ENCODE assay signal across 22 mouse cellular contexts in the genomic region with DNA sequence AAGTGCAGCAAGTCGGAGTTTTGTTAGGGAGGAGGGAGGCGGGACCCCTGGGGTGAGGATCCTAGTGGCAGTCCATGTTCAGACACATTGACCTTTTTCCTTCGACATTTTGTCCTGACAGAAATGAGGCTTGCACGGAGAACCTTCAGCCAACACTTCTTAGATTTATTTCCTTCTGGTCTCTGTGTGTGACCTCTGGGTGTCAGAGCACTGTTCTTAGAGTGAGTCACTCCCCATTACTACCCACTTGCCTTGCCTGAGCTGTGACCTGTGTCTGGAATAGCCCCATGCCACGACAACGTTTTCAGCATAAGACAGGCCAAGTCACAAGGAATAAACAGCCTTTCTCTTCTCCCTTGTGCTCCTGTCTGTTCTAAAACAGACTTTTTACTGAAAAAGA. TPM values are rescaled to one million over a fixed set of nuclear protein-coding genes. Genes with fewer than 3 reads are reported as not detected.
DNase-seq lines count a peak whose midpoint lies in the region; TF ChIP-seq lines count a peak whose summit lies in the region.
"Had no signal": no experiment of that assay in that cellular context is flagged by ENCODE, and none has a peak within 500 bp of the region (broad histone marks: within the 10 kb centered on the region; RNA-seq: fewer than 3 reads in every experiment).

No protein-coding gene starts in this region.

- no peak for TF ChIP-seq CTCF in C2C12 (IDR thresholded peaks at IDR 0.05; ENCODE audit: control insufficient read depth, insufficient read depth, insufficient read length)

- H3K36me3 ChIP-seq in C2C12 (ENCODE audit: control insufficient read depth, insufficient read depth) (peaks cover 7% of the 10 kb centered on the region), myocyte (ENCODE audit: control insufficient read depth, insufficient read depth) (no peaks in the 10 kb centered on the region)
- H3K36me3 ChIP-seq: heart, embryonic 12.5 days; hindbrain, embryonic 10.5 days; limb, embryonic 13.5 days; neural tube, embryonic 13.5 days had no signal

- DNase-seq in adrenal gland, postnatal 14 days = peak; percentile 28
- DNase-seq in adrenal gland, postnatal 10 days = no peak
- DNase-seq in lung, postnatal 10 days = peak; percentile 26
- no peak for DNase-seq in lung, postnatal 4 days
- no peak for DNase-seq in urinary bladder, postnatal 25 days (ENCODE audit: low spot score)
- DNase-seq in frontal cortex, postnatal 10 days (ENCODE audit: low spot score in 2 of 2) = no peak
- DNase-seq: B cell, adult 2 months; cerebellum, adult 11 months; cerebellum, adult 9-10 months; cerebellum, postnatal 36 days; heart, adult 2 months; kidney, adult 18-20 months; kidney, postnatal 4 days; right cerebral cortex, postnatal 14 days; thymus, postnatal 14 days had no signal

- peak overlapping the region; percentile 76 for H3K4me2 ChIP-seq in myocyte (ENCODE audit: low read depth)
- H3K4me2 ChIP-seq: heart, embryonic 12.5 days; limb, embryonic 13.5 days; liver, embryonic 11.5 days; neural tube, embryonic 13.5 days had no signal

- H3K79me3 ChIP-seq in C2C12 (ENCODE audit: low read depth) = peaks cover 6% of the 10 kb centered on the region

- no peak overlapping the region for H3ac ChIP-seq in C2C12 (ENCODE audit: control insufficient read depth, insufficient read length, low read depth)
- H3ac ChIP-seq in myocyte (ENCODE audit: control insufficient read depth, insufficient read length) = no peak overlapping the region

- H3K27me3 ChIP-seq in C2C12 (ENCODE audit: control insufficient read depth, insufficient read depth, insufficient read length) (no peaks in the 10 kb centered on the region), myocyte (ENCODE audit: control insufficient read depth, insufficient read depth, insufficient read length) (no peaks in the 10 kb centered on the region)
- H3K27me3 ChIP-seq: heart, embryonic 12.5 days had no signal

- H3K4me3 ChIP-seq in C2C12 (ENCODE audit: insufficient read depth, poor library complexity, severe bottlenecking) = no peak overlapping the region
- no peak overlapping the region for H3K4me3 ChIP-seq in myocyte
- H3K4me3 ChIP-seq: heart, adult 2 months; heart, embryonic 12.5 days; hindbrain, embryonic 10.5 days; limb, embryonic 13.5 days; neural tube, embryonic 13.5 days had no signal

- no peak for TF ChIP-seq POLR2A in myocyte (IDR thresholded peaks at IDR 0.05; ENCODE audit: insufficient read length, low read depth)

- H3K79me2 ChIP-seq in C2C12 (ENCODE audit: control insufficient read depth, insufficient read depth) = peaks cover 52% of the 10 kb centered on the region
- no peaks in the 10 kb centered on the region for H3K79me2 ChIP-seq in myocyte (ENCODE audit: control insufficient read depth, insufficient read depth)

TF ChIP-seq in C2C12, 6 proteins besides CTCF, POLR2A, EP300 and RAD21:
- TF ChIP-seq MYOG (IDR thresholded peaks at IDR 0.05; ENCODE audit: control insufficient read depth, extremely low read depth, insufficient read length) (no peak), MAX (IDR thresholded peaks at IDR 0.05) (no peak), USF1 (IDR thresholded peaks at IDR 0.05; ENCODE audit: low read depth) (no peak), FOSL1 (IDR thresholded peaks at IDR 0.05; ENCODE audit: insufficient read depth, low read length, poor library complexity, severe bottlenecking) (peak; percentile 64), MYOD1 (IDR thresholded peaks at IDR 0.05; ENCODE audit: control insufficient read depth, insufficient read length, low read depth) (peak; percentile 28), CEBPB (IDR thresholded peaks at IDR 0.05; ENCODE audit: low read depth) (no peak)

TF ChIP-seq in myocyte, 11 proteins besides CTCF, POLR2A, EP300 and RAD21:
- no peak for TF ChIP-seq REST (IDR thresholded peaks at IDR 0.05; ENCODE audit: insufficient read depth, insufficient read length)
- no peak for TF ChIP-seq TCF12 (IDR thresholded peaks at IDR 0.05; ENCODE audit: insufficient read depth, poor library complexity, severe bottlenecking)
- TF ChIP-seq SRF (IDR thresholded peaks at IDR 0.05; ENCODE audit: control insufficient read depth, insufficient read length, low read depth) = no peak
- TF ChIP-seq CEBPB (IDR thresholded peaks at IDR 0.05; ENCODE audit: insufficient read depth, poor library complexity, severe bottlenecking) = no peak
- no peak for TF ChIP-seq MYOD1 (IDR thresholded peaks at IDR 0.05; ENCODE audit: control insufficient read depth in 1 of 3, insufficient read length in 2 of 3, low read depth in 2 of 3)
- TF ChIP-seq USF1 (IDR thresholded peaks at IDR 0.05; ENCODE audit: low read depth) = no peak
- TF ChIP-seq E2F4 (IDR thresholded peaks at IDR 0.05; ENCODE audit: insufficient read depth) = no peak
- TF ChIP-seq MAX (IDR thresholded peaks at IDR 0.05; ENCODE audit: low read depth) = no peak
- no peak for TF ChIP-seq TCF3 (IDR thresholded peaks at IDR 0.05; ENCODE audit: insufficient read length, low read depth)
- TF ChIP-seq MYOG (IDR thresholded peaks at IDR 0.05; ENCODE audit: control insufficient read depth in 1 of 3, insufficient read depth in 1 of 3, insufficient read length in 2 of 3, low read depth in 2 of 3) = no peak
- TF ChIP-seq POLR2AphosphoS2 (IDR thresholded peaks at IDR 0.05; ENCODE audit: insufficient read length, low read depth) = no peak
TF ChIP-seq in myocyte: peak in this region for 0.

RNA-seq across cellular contexts. Expression of a gene that starts 44.6 kb away (rescaled TPM):
- total RNA-seq in adrenal gland, postnatal 14 days (2021) = 39.8 and 46.4 TPM in 2 replicates
- 10 to 100 TPM; 31.7 to 33.5 TPM for total RNA-seq in adrenal gland, postnatal 10 days (2021)
- polyA plus RNA-seq in C2C12 (2012; fragmentation: generic; extraction: Trizol) (43.0 TPM), myocyte (2012; fragmentation: generic; extraction: Trizol) (27.2 TPM)

Comparison
In these comparisons a context has a peak if more than half of its experiments do, and no peak if none do; other contexts are left out.
1. DNase-seq: peak in adrenal gland, postnatal 14 days (single experiment) and lung, postnatal 10 days (single experiment); none in adrenal gland, postnatal 10 days (single experiment), lung, postnatal 4 days (0 of 2), urinary bladder, postnatal 25 days (single experiment) and frontal cortex, postnatal 10 days (0 of 2).